Mouse (Mus musculus) embryonic facial prominence, embryonic 10.5 days (tissue): Measurements from ENCODE around the gene Cenpx. TPM values are rescaled to one million over a fixed set of nuclear protein-coding genes. Genes with fewer than 3 reads are reported as not detected.
"Not testable (repeated sequence)": the region's sequence is repeated elsewhere in the genome, so short reads cannot be mapped to it uniquely, and the experiment has no call there.

ENCODE experiments used
- DNase-seq: peaks from one replicate; pipeline ENCODE4 v3.0.0-alpha.2; 2017; ENCODE audit warnings: low spot score
- H3K27ac ChIP-seq: fragments of 300-500 bp; sonication (generic); replicated peaks from 2 replicates; pipeline ENCODE4 v1.5.1; 2016; ENCODE audit warnings: mild to moderate bottlenecking
- H3K27me3 ChIP-seq: fragments of 300-500 bp; sonication (generic); replicated peaks from 2 replicates; pipeline ENCODE4 v1.6.1; 2016; ENCODE audit warnings: low read depth, mild to moderate bottlenecking; ENCODE audit not compliant: poor library complexity, severe bottlenecking
- H3K36me3 ChIP-seq: fragments of 300-500 bp; sonication (generic); replicated peaks from 2 replicates; pipeline ENCODE4 v1.6.1; 2016; ENCODE audit warnings: mild to moderate bottlenecking, moderate library complexity
- H3K4me1 ChIP-seq: fragments of 300-500 bp; sonication (generic); 2 replicates; pipeline ENCODE4 v1.6.1; 2016
- H3K4me3 ChIP-seq: fragments of 300-500 bp; sonication (generic); 2 replicates; pipeline ENCODE4 v1.5.1; 2016; ENCODE audit warnings: mild to moderate bottlenecking, moderate library complexity
- H3K9me3 ChIP-seq: fragments of 300-500 bp; sonication (generic); 2 replicates; pipeline ENCODE4 v1.6.1; 2016; ENCODE audit warnings: mild to moderate bottlenecking
- WGBS: fragments of 180-500 bp; shearing (Covaris S2); methylation state at CpG from one replicate; pipeline ENCODE4 v1.1.7; 2016; 5-methylcytosine and 5-hydroxymethylcytosine counted together
- polyA plus RNA-seq: library from polyadenylated mRNA; unstranded; fragments of >200 nt; fragmentation: Nextera tagmentation; extraction: Ambion mirVana; gene quantifications from 2 replicates; pipeline ENCODE4 v1.2.1, GENCODE M21; 2016

Gene Cenpx
- polyA plus RNA-seq, 1 experiment from 2014 or later, result 124 TPM

- Histone ChIP-seq H3K9me3 (no peaks in the 10 kb centered on the region), H3K27me3 (peaks cover 38% of the 10 kb centered on the region), H3K27ac (no peak within 1 kb of the TSS), H3K36me3 (no peaks in the 10 kb centered on the region), H3K4me1 (peaks cover 17% of the 10 kb centered on the region), H3K4me3 (no peak within 1 kb of the TSS)
- WGBS, result 77% methylated on average over 12 of the region's 12 CpGs
- peak; percentile 18 for DNase-seq
Observed at GRCm38 (mm10) chr11:120731858-120732680, 18.5 kb upstream of the Cenpx start, which contains the start of gene Cbr2. TSS of gene Cbr2 (minus strand) at chr11:120732114.

GRCm38 (mm10) chr11:120731395-120731794, 17.9 kb upstream of the Cenpx start:
- peaks cover 24% of the 10 kb centered on the region for H3K4me1 ChIP-seq
- H3K9me3 ChIP-seq, result no peaks in the 10 kb centered on the region
- H3K4me3 ChIP-seq, result no peak overlapping the region
- no peaks in the 10 kb centered on the region for H3K36me3 ChIP-seq
- no peak for DNase-seq
- no peak overlapping the region for H3K27ac ChIP-seq
- H3K27me3 ChIP-seq, result peaks cover 41% of the 10 kb centered on the region
- WGBS, result 92% methylated on average over 1 of the region's 1 CpGs

- H3K4me1 ChIP-seq, result peaks cover 28% of the 10 kb centered on the region
- H3K4me3 ChIP-seq, result no peak overlapping the region
- H3K36me3 ChIP-seq, result no peaks in the 10 kb centered on the region
- 85% methylated on average over 10 of the region's 10 CpGs for WGBS
- peaks cover 51% of the 10 kb centered on the region for H3K27me3 ChIP-seq
- H3K9me3 ChIP-seq, result no peaks in the 10 kb centered on the region
- no peak for DNase-seq
- no peak overlapping the region for H3K27ac ChIP-seq
Observed at GRCm38 (mm10) chr11:120730331-120730870, 16.9 kb upstream of the Cenpx start.

GRCm38 (mm10) chr11:120729432-120730050, 16.0 kb upstream of the Cenpx start:
- peak overlapping the region; percentile 71; the same call in 1 of the 2 replicates for H3K27ac ChIP-seq
- H3K27me3 ChIP-seq, result peaks cover 55% of the 10 kb centered on the region

GRCm38 (mm10) chr11:120728530-120729240, 15.1 kb upstream of the Cenpx start:
- Histone ChIP-seq H3K36me3 (no peaks in the 10 kb centered on the region), H3K4me3 (peak overlapping the region; percentile 41), H3K4me1 (peaks cover 28% of the 10 kb centered on the region), H3K27me3 (peaks cover 61% of the 10 kb centered on the region), H3K9me3 (no peaks in the 10 kb centered on the region), H3K27ac (peak overlapping the region; percentile 71; the same call in 1 of the 2 replicates)
- 70% methylated on average over 11 of the region's 11 CpGs for WGBS
- no peak for DNase-seq

More at GRCm38 (mm10) chr11:120729432-120730050, 16.0 kb upstream of the Cenpx start:
- Histone ChIP-seq H3K4me1 (peaks cover 28% of the 10 kb centered on the region), H3K4me3 (peak overlapping the region; percentile 41)
- H3K9me3 ChIP-seq, H3K36me3 ChIP-seq: not testable (repeated sequence)
- WGBS, result 1% methylated on average over 18 of the region's 21 CpGs
- DNase-seq, result peak; percentile 76

GRCm38 (mm10) chr11:120727564-120727963, 14.0 kb upstream of the Cenpx start:
- H3K9me3 ChIP-seq, result no peaks in the 10 kb centered on the region
- H3K36me3 ChIP-seq, result no peaks in the 10 kb centered on the region; the same call in 1 of the 2 replicates
- no peak for DNase-seq
- H3K4me1 ChIP-seq, result peaks cover 31% of the 10 kb centered on the region
- 61% methylated on average over 12 of the region's 12 CpGs for WGBS
- H3K27ac ChIP-seq, result no peak overlapping the region
- H3K4me3 ChIP-seq, result peak overlapping the region; percentile 77
- peaks cover 72% of the 10 kb centered on the region for H3K27me3 ChIP-seq

- Histone ChIP-seq H3K27me3 (peaks cover 77% of the 10 kb centered on the region), H3K4me1 (peaks cover 35% of the 10 kb centered on the region), H3K9me3 (no peaks in the 10 kb centered on the region), H3K4me3 (peak within 1 kb of the TSS; percentile 77), H3K36me3 (no peaks in the 10 kb centered on the region; the same call in 1 of the 2 replicates), H3K27ac (peak within 1 kb of the TSS; percentile 71; the same call in 1 of the 2 replicates)
- WGBS, result under 1% methylated on average over 14 of the region's 14 CpGs
- DNase-seq, result peak; percentile 90
Observed at GRCm38 (mm10) chr11:120727169-120727527, 13.6 kb upstream of the Cenpx start, which contains the start of gene Dcxr. TSS of gene Dcxr (minus strand) at chr11:120727281.

- H3K4me3 ChIP-seq, result peak overlapping the region; percentile 77
- no peaks in the 10 kb centered on the region; the same call in 1 of the 2 replicates for H3K36me3 ChIP-seq
- DNase-seq, result no peak
- H3K4me1 ChIP-seq, result peaks cover 38% of the 10 kb centered on the region
- peaks cover 76% of the 10 kb centered on the region for H3K27me3 ChIP-seq
- 18% methylated on average over 36 of the region's 36 CpGs for WGBS
- H3K27ac ChIP-seq, result peak overlapping the region; percentile 71; the same call in 1 of the 2 replicates
- no peaks in the 10 kb centered on the region for H3K9me3 ChIP-seq
Observed at GRCm38 (mm10) chr11:120726243-120727168, 13.0 kb upstream of the Cenpx start.

- WGBS, result 86% methylated on average over 7 of the region's 7 CpGs
- Histone ChIP-seq H3K36me3 (peaks cover 16% of the 10 kb centered on the region), H3K9me3 (no peaks in the 10 kb centered on the region), H3K4me1 (peaks cover 39% of the 10 kb centered on the region), H3K4me3 (no peak overlapping the region), H3K27ac (no peak overlapping the region), H3K27me3 (peaks cover 60% of the 10 kb centered on the region)
- DNase-seq, result no peak
Observed at GRCm38 (mm10) chr11:120723509-120723908, 10.0 kb upstream of the Cenpx start.

- peaks cover 39% of the 10 kb centered on the region for H3K4me1 ChIP-seq
- H3K27me3 ChIP-seq, result peaks cover 54% of the 10 kb centered on the region
- WGBS, result 90% methylated on average over 11 of the region's 11 CpGs
Observed at GRCm38 (mm10) chr11:120722761-120723382, 9.3 kb upstream of the Cenpx start.

GRCm38 (mm10) chr11:120722067-120722630, 8.6 kb upstream of the Cenpx start:
- no peak for DNase-seq
- Histone ChIP-seq H3K36me3 (peaks cover 30% of the 10 kb centered on the region), H3K9me3 (no peaks in the 10 kb centered on the region), H3K27me3 (peaks cover 53% of the 10 kb centered on the region), H3K4me3 (peak overlapping the region; percentile 72), H3K4me1 (peaks cover 35% of the 10 kb centered on the region), H3K27ac (peak overlapping the region; percentile 75)
- WGBS, result 20% methylated on average over 21 of the region's 21 CpGs

More at GRCm38 (mm10) chr11:120722761-120723382, 9.3 kb upstream of the Cenpx start:
- DNase-seq, result no peak
- no peak overlapping the region for H3K27ac ChIP-seq
- peak overlapping the region; percentile 72; the same call in 1 of the 2 replicates for H3K4me3 ChIP-seq
- H3K36me3 ChIP-seq, result peaks cover 23% of the 10 kb centered on the region
- H3K9me3 ChIP-seq, result no peaks in the 10 kb centered on the region
